Comparison of ENCODE assay signal across 11 mouse cellular contexts in genomic region chr11:95211031-95211425, GRCm38 (mm10). TPM values are rescaled to one million over a fixed set of nuclear protein-coding genes. Genes with fewer than 3 reads are reported as not detected.
DNase-seq lines count a peak whose midpoint lies in the region; ATAC-seq and TF ChIP-seq lines count a peak whose summit lies in the region.
"Had no signal": no experiment of that assay in that cellular context is flagged by ENCODE, and none has a peak within 500 bp of the region (broad histone marks: within the 10 kb centered on the region; RNA-seq: fewer than 3 reads in every experiment).

No protein-coding gene starts in this region.

- H3K27me3 ChIP-seq in heart, embryonic 13.5 days (replicated peaks): peaks cover 62% of the 10 kb centered on the region
- no peaks in the 10 kb centered on the region for H3K27me3 ChIP-seq in ES-Bruce4 (ENCODE audit: control insufficient read depth, insufficient read depth, low read length, poor library complexity, severe bottlenecking)
- H3K27me3 ChIP-seq in forebrain, embryonic 16.5 days (replicated peaks; ENCODE audit: control insufficient read depth, insufficient read depth, low read length): no peaks in the 10 kb centered on the region
- H3K27me3 ChIP-seq in liver, embryonic 12.5 days (replicated peaks): peaks cover 67% of the 10 kb centered on the region

- no peak for TF ChIP-seq POLR2A in ES-Bruce4 (IDR thresholded peaks at IDR 0.05; ENCODE audit: insufficient read depth, low read length)

- WGBS in heart, embryonic 13.5 days: 18% methylated on average over 5 of the region's 5 CpGs
- 20% methylated on average over 5 of the region's 5 CpGs for WGBS in forebrain, embryonic 16.5 days
- WGBS in liver, embryonic 12.5 days (ENCODE audit: insufficient replicate concordance): 14% methylated on average over 5 of the region's 5 CpGs

- no peak for DNase-seq in heart, adult 8-10 months (ENCODE audit: low spot score)
- DNase-seq in gastrocnemius, adult 2 months: no peak
- no peak for DNase-seq in right cerebral cortex, adult 18-20 months
- DNase-seq: B cell, adult 2 months; gastrocnemius, postnatal 25 days had no signal

- H3K9me3 ChIP-seq in heart, embryonic 13.5 days: no peaks in the 10 kb centered on the region
- H3K9me3 ChIP-seq in ES-Bruce4 (replicated peaks; ENCODE audit: control insufficient read depth, insufficient read depth, low read length, poor library complexity, severe bottlenecking): no peaks in the 10 kb centered on the region
- no peaks in the 10 kb centered on the region for H3K9me3 ChIP-seq in forebrain, embryonic 16.5 days (ENCODE audit: control insufficient read depth, low read length)
- H3K9me3 ChIP-seq in liver, embryonic 12.5 days (replicated peaks): no peaks in the 10 kb centered on the region

- TF ChIP-seq EP300 in ES-Bruce4 (IDR thresholded peaks at IDR 0.05; ENCODE audit: insufficient read depth, low read depth, low read length): no peak

- peak overlapping the region; percentile 48 for H3K4me3 ChIP-seq in heart, embryonic 13.5 days
- H3K4me3 ChIP-seq in ES-Bruce4 (ENCODE audit: low read depth, low read length): peak overlapping the region; percentile 17; the same call in 1 of the 2 replicates
- no peak overlapping the region; the same call in 1 of the 2 replicates for H3K4me3 ChIP-seq in forebrain, embryonic 16.5 days (replicated peaks; ENCODE audit: low read length)
- no peak overlapping the region for H3K4me3 ChIP-seq in liver, embryonic 12.5 days
- H3K4me3 ChIP-seq in gastrocnemius, adult 2 months: no peak overlapping the region
- H3K4me3 ChIP-seq: left cerebral cortex, adult 2 months had no signal

- H3K9ac ChIP-seq in heart, embryonic 13.5 days: peak overlapping the region; percentile 72
- 0 out of 2 replicates have a peak overlapping the region, but pooled peaks have one; percentile 17 for H3K9ac ChIP-seq in ES-Bruce4 (ENCODE audit: low read depth, poor library complexity, severe bottlenecking)
- no peak overlapping the region; the same call in 1 of the 2 replicates for H3K9ac ChIP-seq in forebrain, embryonic 16.5 days (replicated peaks; ENCODE audit: low read depth, low read length)
- H3K9ac ChIP-seq in liver, embryonic 12.5 days: no peak overlapping the region

- H3K27ac ChIP-seq in heart, embryonic 13.5 days (replicated peaks): no peak overlapping the region
- H3K27ac ChIP-seq in ES-Bruce4 (ENCODE audit: insufficient read depth, low read length): no peak overlapping the region
- H3K27ac ChIP-seq in forebrain, embryonic 16.5 days (ENCODE audit: low read length): no peak overlapping the region
- H3K27ac ChIP-seq in liver, embryonic 12.5 days: no peak overlapping the region
- H3K27ac ChIP-seq in gastrocnemius, adult 2 months: no peak overlapping the region
- H3K27ac ChIP-seq: left cerebral cortex, adult 2 months had no signal

- TF ChIP-seq CTCF in ES-Bruce4 (IDR thresholded peaks at IDR 0.05; ENCODE audit: low read depth, low read length): no peak
- no peak for TF ChIP-seq CTCF in gastrocnemius, adult 2 months (IDR thresholded peaks at IDR 0.05)

- H3K36me3 ChIP-seq in heart, embryonic 13.5 days: no peaks in the 10 kb centered on the region
- no peaks in the 10 kb centered on the region for H3K36me3 ChIP-seq in ES-Bruce4 (ENCODE audit: control insufficient read depth, insufficient read depth, low read length, poor library complexity, severe bottlenecking)
- no peaks in the 10 kb centered on the region for H3K36me3 ChIP-seq in forebrain, embryonic 16.5 days (ENCODE audit: control insufficient read depth, insufficient read depth)
- no peaks in the 10 kb centered on the region for H3K36me3 ChIP-seq in liver, embryonic 12.5 days

- no peak for ATAC-seq in heart, embryonic 13.5 days (ENCODE audit: extremely low read depth, insufficient number of reproducible peaks, low FRiP score, low TSS enrichment)
- ATAC-seq in forebrain, embryonic 16.5 days: no peak
- ATAC-seq in liver, embryonic 12.5 days: no peak
- ATAC-seq in megakaryocyte progenitor cell, adult 5-6 weeks (replicated peaks; ENCODE audit: poor library complexity): no peak

- peak overlapping the region; percentile 78 for H3K4me2 ChIP-seq in heart, embryonic 13.5 days
- H3K4me2 ChIP-seq in forebrain, embryonic 16.5 days (ENCODE audit: low read length): peak overlapping the region; percentile 54
- H3K4me2 ChIP-seq in liver, embryonic 12.5 days: peak overlapping the region; percentile 54

- peaks cover 21% of the 10 kb centered on the region for H3K4me1 ChIP-seq in heart, embryonic 13.5 days
- H3K4me1 ChIP-seq in ES-Bruce4 (ENCODE audit: control insufficient read depth, insufficient read depth, low read length): peaks cover 12% of the 10 kb centered on the region
- peaks cover 13% of the 10 kb centered on the region for H3K4me1 ChIP-seq in forebrain, embryonic 16.5 days (replicated peaks; ENCODE audit: control insufficient read depth, insufficient read depth, low read length)
- H3K4me1 ChIP-seq in liver, embryonic 12.5 days: peaks cover 17% of the 10 kb centered on the region; the same call in 1 of the 2 replicates

- intact Hi-C loops in gastrocnemius, adult 2 months (cut with DNase I): no loop called here

RNA-seq across cellular contexts. Expression of gene Tac4, which starts 50.3 kb away (rescaled TPM):
- not detected in 2 replicates for polyA plus RNA-seq in heart, embryonic 13.5 days (2015; fragmentation: Nextera tagmentation; extraction: Ambion mirVana)
- total RNA-seq in heart, adult 8-10 months (2022): not detected
- polyA plus RNA-seq in ES-Bruce4 (2011; ENCODE audit: insufficient read depth, insufficient read length, low read depth, missing spikeins): not detected in 2 replicates
- polyA plus RNA-seq in forebrain, embryonic 16.5 days (2015; fragmentation: Nextera tagmentation; extraction: Ambion mirVana): 0.20 and 0.23 TPM in 2 replicates
- 0.10 TPM in 1 of 2 replicates, not detected in the other for polyA plus RNA-seq in liver, embryonic 12.5 days (2016; fragmentation: Nextera tagmentation; extraction: Ambion mirVana)
- total RNA-seq in gastrocnemius, adult 2 months (2021): not detected
- total RNA-seq in megakaryocyte progenitor cell, adult 5-6 weeks (2015): not detected in 2 replicates
- not detected in 2 replicates for total RNA-seq in megakaryocyte progenitor cell, adult 5-6 weeks (2017)
- total RNA-seq: left cerebral cortex, adult 2 months had no signal

Comparison
In these comparisons a context has a peak if more than half of its experiments do, and no peak if none do; other contexts are left out.
1. H3K4me3 ChIP-seq: peak in heart, embryonic 13.5 days (single experiment) and ES-Bruce4 (single experiment); none in forebrain, embryonic 16.5 days (single experiment), liver, embryonic 12.5 days (single experiment) and gastrocnemius, adult 2 months (single experiment).
2. H3K9ac ChIP-seq: peak in heart, embryonic 13.5 days (single experiment) and ES-Bruce4 (single experiment); none in forebrain, embryonic 16.5 days (single experiment) and liver, embryonic 12.5 days (single experiment).
3. Peak in every context shown above with its lines, with median percentiles within 50 percentile points of each other: H3K4me2 ChIP-seq.